Mouse (Mus musculus) MEL (cell line): ENCODE measurements around the gene Nup214. TPM values are rescaled to one million over a fixed set of nuclear protein-coding genes. Genes with fewer than 3 reads are reported as not detected.

ENCODE experiments used
- DNase-seq: peaks from one replicate; pipeline ENCODE4 v3.0.0; 2011; ENCODE audit warnings: low read depth, low spot score
- H3K27ac ChIP-seq: 2 replicates; pipeline ENCODE4 v1.5.1; 2012; ENCODE audit warnings: low read depth, mild to moderate bottlenecking, control low read depth, low read length, moderate library complexity; ENCODE audit not compliant: control insufficient read depth
- H3K27me3 ChIP-seq, 2 experiments: fragments of 150-350 bp in 1 of 2; sonication (generic) in 1 of 2; 2 replicates each; pipeline ENCODE4 v1.6.1; 2012; ENCODE audit warnings: low read length in 2 of 2, mild to moderate bottlenecking in 2 of 2, improper control_type of control experiment in 1 of 2, moderate library complexity in 1 of 2; ENCODE audit not compliant: insufficient read depth in 2 of 2, control insufficient read depth in 1 of 2
- H3K36me3 ChIP-seq, 2 experiments: 2 replicates each; pipeline ENCODE4 v1.6.1; 2012 to 2014; ENCODE audit warnings: low read length in 2 of 2, improper control_type of control experiment in 1 of 2, inconsistent platforms in 1 of 2, mild to moderate bottlenecking in 1 of 2; ENCODE audit not compliant: insufficient read depth in 2 of 2, control insufficient read depth in 1 of 2
- H3K4me1 ChIP-seq, 2 experiments: fragments of 150-350 bp in 1 of 2; sonication (generic) in 1 of 2; 2 replicates each; pipeline ENCODE4 v1.6.1; 2012; ENCODE audit warnings: low read length in 2 of 2, improper control_type of control experiment in 1 of 2, mild to moderate bottlenecking in 1 of 2; ENCODE audit not compliant: insufficient read depth in 2 of 2, control insufficient read depth in 1 of 2
- H3K4me3 ChIP-seq, 2 experiments: fragments of 150-350 bp in 1 of 2; sonication (generic) in 1 of 2; 2 replicates each; pipeline ENCODE4 v1.5.1; 2012; ENCODE audit warnings: low read depth in 2 of 2, low read length in 2 of 2, mild to moderate bottlenecking in 2 of 2, moderate library complexity in 2 of 2, control low read depth in 1 of 2, improper control_type of control experiment in 1 of 2; ENCODE audit not compliant: control insufficient read depth in 1 of 2, insufficient read depth in 1 of 2
- H3K79me2 ChIP-seq: 2 replicates; pipeline ENCODE4 v1.6.1; 2012; ENCODE audit warnings: mild to moderate bottlenecking, low read length, moderate library complexity; ENCODE audit not compliant: control insufficient read depth, poor library complexity, insufficient read depth
- H3K9ac ChIP-seq: 2 replicates; pipeline ENCODE4 v1.6.1; 2012; ENCODE audit warnings: low read depth, mild to moderate bottlenecking, control low read depth, low read length, moderate library complexity; ENCODE audit not compliant: control insufficient read depth, poor library complexity, severe bottlenecking
- H3K9me3 ChIP-seq: fragments of 150-350 bp; sonication (generic); replicated peaks from 2 replicates; pipeline ENCODE4 v1.6.1; 2012; ENCODE audit warnings: mild to moderate bottlenecking, low read length, improper control_type of control experiment, moderate library complexity; ENCODE audit not compliant: insufficient read depth
- BHLHE40 ChIP-seq: IDR thresholded peaks from 2 replicates; pipeline ENCODE4 v1.6.1; 2012; ENCODE audit warnings: low read depth, mild to moderate bottlenecking, inconsistent platforms, low read length, improper control_type of control experiment, borderline replicate concordance
- CHD2 ChIP-seq: IDR thresholded peaks from 2 replicates; pipeline ENCODE4 v1.6.1; 2011; ENCODE audit warnings: low read length, improper control_type of control experiment
- ELF1 ChIP-seq: IDR thresholded peaks from 2 replicates; pipeline ENCODE4 v1.6.1; 2014; ENCODE audit warnings: low read depth, mild to moderate bottlenecking, inconsistent platforms, low read length, improper control_type of control experiment, moderate library complexity
- GATA1 ChIP-seq: IDR thresholded peaks from 2 replicates; pipeline ENCODE4 v1.6.1; 2011; ENCODE audit warnings: low read depth, low read length, improper control_type of control experiment
- HCFC1 ChIP-seq: IDR thresholded peaks from 2 replicates; pipeline ENCODE4 v1.6.1; 2012; ENCODE audit warnings: low read depth, mild to moderate bottlenecking, inconsistent platforms, low read length, improper control_type of control experiment, moderate library complexity
- MAFK ChIP-seq: IDR thresholded peaks from 2 replicates; pipeline ENCODE4 v1.6.1; 2011; ENCODE audit warnings: low read depth, mild to moderate bottlenecking, low read length, improper control_type of control experiment, borderline replicate concordance
- MAZ ChIP-seq: IDR thresholded peaks from 2 replicates; pipeline ENCODE4 v1.6.1; 2012; ENCODE audit warnings: low read depth, mild to moderate bottlenecking, inconsistent platforms, low read length, improper control_type of control experiment
- MXI1 ChIP-seq: IDR thresholded peaks from 2 replicates; pipeline ENCODE4 v1.6.1; 2011; ENCODE audit warnings: mild to moderate bottlenecking, low read depth, low read length, improper control_type of control experiment
- NELFE ChIP-seq: IDR thresholded peaks from 2 replicates; pipeline ENCODE4 v1.6.1; 2011; ENCODE audit warnings: low read depth, low read length, improper control_type of control experiment
- POLR2AphosphoS5 ChIP-seq: IDR thresholded peaks from 2 replicates; pipeline ENCODE4 v1.6.1; 2012; ENCODE audit warnings: low read depth, borderline replicate concordance, mild to moderate bottlenecking, inconsistent platforms, low read length, moderate library complexity, mixed read lengths
- RCOR1 ChIP-seq: IDR thresholded peaks from 2 replicates; pipeline ENCODE4 v1.6.1; 2012; ENCODE audit warnings: low read depth, mild to moderate bottlenecking, inconsistent platforms, low read length, improper control_type of control experiment
- SMC3 ChIP-seq: IDR thresholded peaks from 2 replicates; pipeline ENCODE4 v1.6.1; 2011; ENCODE audit warnings: low read depth, low read length, improper control_type of control experiment
- TCF12 ChIP-seq: IDR thresholded peaks from 2 replicates; pipeline ENCODE4 v1.6.1; 2014; ENCODE audit warnings: low read depth, mild to moderate bottlenecking, inconsistent platforms, low read length, improper control_type of control experiment, moderate library complexity
- USF1 ChIP-seq: IDR thresholded peaks from 2 replicates; pipeline ENCODE4 v1.6.1; 2014; ENCODE audit warnings: low read depth, mild to moderate bottlenecking, inconsistent platforms, low read length, improper control_type of control experiment, moderate library complexity
- USF2 ChIP-seq, 2 experiments: IDR thresholded peaks; 2 replicates each; pipeline ENCODE4 v1.6.1; 2011 to 2012; ENCODE audit warnings: improper control_type of control experiment in 2 of 2, low read length in 2 of 2, borderline replicate concordance in 1 of 2, inconsistent platforms in 1 of 2, low read depth in 1 of 2, mild to moderate bottlenecking in 1 of 2; ENCODE audit not compliant: insufficient read depth in 1 of 2
- ZMIZ1 ChIP-seq: IDR thresholded peaks from 2 replicates; pipeline ENCODE4 v1.6.1; 2012; ENCODE audit warnings: low read depth, mild to moderate bottlenecking, inconsistent platforms, low read length, improper control_type of control experiment, moderate library complexity
- ZNF384 ChIP-seq: IDR thresholded peaks from 2 replicates; pipeline ENCODE4 v1.6.1; 2012; ENCODE audit warnings: low read depth, mild to moderate bottlenecking, inconsistent platforms, low read length, improper control_type of control experiment
- polyA plus RNA-seq, 2 experiments: library from polyadenylated mRNA; stranded (reverse) in 1 of 2; unstranded in 1 of 2; fragments of >175 nt in 1 of 2; fragments of >200 nt in 1 of 2; gene quantifications; 2 replicates each; pipeline versions ENCODE4 v1.2.1 to v1.2.4; 2012; ENCODE audit warnings: low replicate concordance in 2 of 2, low read depth in 1 of 2; ENCODE audit not compliant: insufficient read length in 2 of 2, insufficient read depth in 1 of 2, missing spikeins in 1 of 2
- total RNA-seq: library from RNA; depleted of rRNA; stranded (reverse); fragments of 300-350 nt; gene quantifications from 2 replicates; pipeline ENCODE4 v1.2.3, GENCODE M21; 2012

Gene Nup214
- total and polyA plus RNA-seq, 3 experiments = 71.4 to 163 (median 78.6) TPM

GRCm38 (mm10) chr2:31957211-31957610 is 17.0 kb upstream of the Nup214 start:
- no peak for DNase-seq
- H3K4me1 ChIP-seq = peaks cover 0 to 13% of the 10 kb centered on the region in 2 experiments; a peak in 2 of 4 replicates

GRCm38 (mm10) chr2:31960986-31961385 is 13.2 kb upstream of the Nup214 start:
- peaks cover 0 to 7% of the 10 kb centered on the region in 2 experiments; a peak in 1 of 4 replicates for H3K36me3 ChIP-seq
- no peak overlapping the region for H3K4me3 ChIP-seq
- TF ChIP-seq USF1 (no peak), SMC3 (no peak), ZMIZ1 (no peak), GATA1 (no peak), HCFC1 (no peak), POLR2AphosphoS5 (no peak), ZNF384 (no peak), MAFK (no peak)
- TF ChIP-seq, all 39 proteins: peak for 0
- no peak for DNase-seq
- Histone ChIP-seq H3K79me2 (no peaks in the 10 kb centered on the region), H3K4me1 (peaks cover 0 to 13% of the 10 kb centered on the region in 2 experiments; a peak in 2 of 4 replicates), H3K27me3 (no peaks in the 10 kb centered on the region), H3K27ac (no peak overlapping the region), H3K9me3 (no peaks in the 10 kb centered on the region), H3K9ac (no peak overlapping the region)

More at GRCm38 (mm10) chr2:31957211-31957610, 17.0 kb upstream of the Nup214 start:
- no peaks in the 10 kb centered on the region for H3K9me3 ChIP-seq
- peaks cover 0 to 2% of the 10 kb centered on the region in 2 experiments; a peak in 2 of 4 replicates for H3K27me3 ChIP-seq
- peaks cover 0 to 7% of the 10 kb centered on the region in 2 experiments; a peak in 1 of 4 replicates for H3K36me3 ChIP-seq
- H3K4me3 ChIP-seq = no peak overlapping the region
- H3K79me2 ChIP-seq = no peaks in the 10 kb centered on the region
- no peak overlapping the region for H3K27ac ChIP-seq
- no peak overlapping the region for H3K9ac ChIP-seq
- no peak for TF ChIP-seq TCF12
- no peak for TF ChIP-seq CHD2
- TF ChIP-seq MXI1 = no peak
- no peak for TF ChIP-seq USF2 (IDR thresholded peaks at IDR 0.05; ENCODE audit: borderline replicate concordance in 1 of 2, insufficient read depth in 1 of 2, low read depth in 1 of 2, low read length in 2 of 2)
- TF ChIP-seq BHLHE40 = no peak
- no peak for TF ChIP-seq ZMIZ1
- no peak for TF ChIP-seq NELFE
- no peak for TF ChIP-seq SMC3
- TF ChIP-seq MAFK = no peak
- TF ChIP-seq RCOR1 = no peak
- TF ChIP-seq ELF1 = no peak
- no peak for TF ChIP-seq MAZ
